Comparison of ENCODE assay signal across 11 mouse cellular contexts in genomic region chr7:142563168-142563567, GRCm38 (mm10). TPM values are rescaled to one million over a fixed set of nuclear protein-coding genes. Genes with fewer than 3 reads are reported as not detected.
DNase-seq lines count a peak whose midpoint lies in the region; ATAC-seq and TF ChIP-seq lines count a peak whose summit lies in the region.
"Had no signal": no experiment of that assay in that cellular context is flagged by ENCODE, and none has a peak within 500 bp of the region (broad histone marks: within the 10 kb centered on the region; RNA-seq: fewer than 3 reads in every experiment).

No protein-coding gene starts in this region.

- H3K4me2 ChIP-seq in intestine, embryonic 16.5 days (ENCODE audit: low read depth, low read length) = no peak overlapping the region
- no peak overlapping the region for H3K4me2 ChIP-seq in midbrain, postnatal 0 days (ENCODE audit: low read depth, low read length, poor library complexity, severe bottlenecking)

- TF ChIP-seq CTCF in left cerebral cortex, adult 2 months (IDR thresholded peaks at IDR 0.05) = no peak
- TF ChIP-seq CTCF in midbrain, postnatal 0 days (IDR thresholded peaks at IDR 0.05) = no peak

- H3K9ac ChIP-seq in intestine, embryonic 16.5 days (ENCODE audit: low read depth, low read length) = peak overlapping the region; percentile 45
- no peak overlapping the region for H3K9ac ChIP-seq in midbrain, postnatal 0 days (replicated peaks; ENCODE audit: low read length, poor library complexity, severe bottlenecking)

- no peak overlapping the region for H3K4me3 ChIP-seq in left cerebral cortex, adult 2 months
- no peak overlapping the region for H3K4me3 ChIP-seq in intestine, embryonic 16.5 days (ENCODE audit: low read length)
- H3K4me3 ChIP-seq in midbrain, postnatal 0 days (ENCODE audit: low read depth, low read length) = no peak overlapping the region
- H3K4me3 ChIP-seq: erythroblast, embryonic 14.5 days; megakaryocyte, embryonic 14.5 days had no signal

- H3K27ac ChIP-seq in left cerebral cortex, adult 2 months = no peak overlapping the region
- H3K27ac ChIP-seq in intestine, embryonic 16.5 days (ENCODE audit: low read length) = peak overlapping the region; percentile 50
- no peak overlapping the region for H3K27ac ChIP-seq in midbrain, postnatal 0 days (ENCODE audit: low read depth, low read length)

- peaks cover 65% of the 10 kb centered on the region for H3K4me1 ChIP-seq in intestine, embryonic 16.5 days (ENCODE audit: control insufficient read depth, insufficient read depth, low read length)
- H3K4me1 ChIP-seq in midbrain, postnatal 0 days (ENCODE audit: insufficient read depth, low read length) = no peaks in the 10 kb centered on the region

- no peaks in the 10 kb centered on the region for H3K27me3 ChIP-seq in intestine, embryonic 16.5 days (replicated peaks; ENCODE audit: control insufficient read depth, insufficient read depth, low read length)
- no peaks in the 10 kb centered on the region for H3K27me3 ChIP-seq in midbrain, postnatal 0 days (ENCODE audit: insufficient read depth, low read length)

- intact Hi-C loops in left cerebral cortex, postnatal 4 days (cut with DNase I) = no loop called here
- intact Hi-C loops in left cerebral cortex, adult 2 months (cut with DNase I) = no loop called here

- H3K9me3 ChIP-seq in intestine, embryonic 16.5 days (ENCODE audit: control insufficient read depth, low read length) = no peaks in the 10 kb centered on the region
- H3K9me3 ChIP-seq in midbrain, postnatal 0 days (ENCODE audit: low read length) = no peaks in the 10 kb centered on the region
- H3K9me3 ChIP-seq: G1E; megakaryocyte, embryonic 14.5 days had no signal

- no peak for ATAC-seq in cerebellum, adult (ENCODE audit: insufficient number of reproducible peaks, low FRiP score, low TSS enrichment)
- ATAC-seq in intestine, embryonic 16.5 days = no peak
- no peak for ATAC-seq in midbrain, postnatal 0 days (ENCODE audit: low FRiP score)

- 33% methylated on average over 6 of the region's 6 CpGs for WGBS in intestine, embryonic 16.5 days
- WGBS in midbrain, postnatal 0 days = 22% methylated on average over 6 of the region's 6 CpGs

- DNase-seq in cerebellum, adult 11 months = peak; percentile 54
- peak; percentile 74 for DNase-seq in left cerebral cortex, postnatal 4 days
- DNase-seq in left cerebral cortex, adult 2 months (ENCODE audit: extremely low spot score in 1 of 2, low spot score in 2 of 2) = no peak
- peak; percentile 33 for DNase-seq in midbrain, postnatal 0 days (ENCODE audit: low spot score)
- DNase-seq in spleen, postnatal 4 days (ENCODE audit: low spot score in 2 of 2) = no peak
- DNase-seq in layer of hippocampus, postnatal 25 days (ENCODE audit: extremely low spot score in 1 of 2, low spot score in 1 of 2) = no peak

- no peaks in the 10 kb centered on the region for H3K36me3 ChIP-seq in intestine, embryonic 16.5 days (ENCODE audit: control insufficient read depth, insufficient read depth, low read length)
- no peaks in the 10 kb centered on the region for H3K36me3 ChIP-seq in midbrain, postnatal 0 days (ENCODE audit: insufficient read depth, low read length)
- H3K36me3 ChIP-seq: G1E had no signal

RNA-seq across cellular contexts. Expression of gene Mrpl23, which starts 30.7 kb away (rescaled TPM):
- 10 to 100 TPM in 1 of 2 experiments, 1 to 10 TPM in 1; 9.4 to 11.5 TPM for total RNA-seq in left cerebral cortex, postnatal 4 days (2021)
- 1 to 10 TPM; 4.7 to 6.7 TPM for total RNA-seq in left cerebral cortex, adult 2 months (2021)
- polyA plus RNA-seq in intestine, embryonic 16.5 days (2015; fragmentation: Nextera tagmentation; extraction: Ambion mirVana) = 50.3 and 58.1 TPM in 2 replicates
- 56.3 and 60.8 TPM in 2 replicates for total RNA-seq in midbrain, postnatal 0 days (2014; rRNA removed)
- 24.6 and 30.1 TPM in 2 replicates for polyA plus RNA-seq in midbrain, postnatal 0 days (2015; fragmentation: Nextera tagmentation; extraction: Ambion mirVana)
- total RNA-seq in layer of hippocampus, postnatal 25 days (2021) = 1 to 10 TPM; 5.8 to 6.7 TPM

Comparison
In these comparisons a context has a peak if more than half of its experiments do, and no peak if none do; other contexts are left out.
1. DNase-seq: peak in cerebellum, adult 11 months (single experiment), left cerebral cortex, postnatal 4 days (single experiment) and midbrain, postnatal 0 days (single experiment); none in left cerebral cortex, adult 2 months (0 of 2), spleen, postnatal 4 days (0 of 2) and layer of hippocampus, postnatal 25 days (0 of 2).